In the genomic region with DNA sequence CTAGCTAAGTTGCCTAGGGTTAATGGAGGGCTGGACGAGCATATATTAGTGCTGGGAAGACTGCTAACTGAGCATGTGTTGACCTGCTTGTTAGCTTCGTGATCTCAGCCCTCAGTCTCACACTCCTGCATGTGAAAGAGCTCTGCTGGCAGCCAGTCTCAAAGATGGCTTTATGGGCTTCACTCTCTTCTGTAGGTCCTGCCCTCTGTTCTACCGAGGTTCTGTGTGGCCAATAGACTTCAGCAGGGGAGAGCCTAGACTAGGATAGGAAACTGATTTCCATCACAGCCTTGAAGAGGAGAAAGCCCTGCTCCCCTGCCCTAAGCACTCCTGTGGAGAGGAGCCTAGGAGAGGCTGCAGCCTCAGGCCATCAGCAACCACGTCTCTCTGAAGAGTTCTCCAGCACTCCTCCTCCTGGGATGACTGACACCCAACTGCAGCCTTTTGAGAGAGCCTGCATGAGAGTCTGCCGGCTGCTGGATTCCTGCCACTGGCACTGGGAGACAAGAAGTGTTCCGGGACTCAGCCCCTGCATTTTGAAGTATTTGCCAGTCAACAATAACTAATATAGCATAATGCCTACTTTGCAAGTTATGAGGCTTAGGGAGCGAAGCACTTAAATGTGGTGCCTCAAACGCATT, we compare ENCODE assay signal across 13 mouse cellular contexts.
A peak's percentile ranks its signal among the peaks of the same experiment; 100 is the strongest.
DNase-seq lines count a peak whose midpoint lies in the region; ATAC-seq lines count a peak whose summit lies in the region.
"Had no signal": no experiment of that assay in that cellular context is flagged by ENCODE, and none has a peak within 500 bp of the region (broad histone marks: within the 10 kb centered on the region; RNA-seq: fewer than 3 reads in every experiment).

No protein-coding gene starts in this region.

- DNase-seq in right cerebral cortex, postnatal 4 days, result peak; percentile 41
- DNase-seq in right cerebral cortex, postnatal 14 days, result no peak
- peak; percentile 37 to 40 for DNase-seq in heart, postnatal 36 days
- DNase-seq: embryo, embryonic 11 days; gastrocnemius, postnatal 36 days; kidney, adult 9 months had no signal

- H3K27me3 ChIP-seq in hindbrain, embryonic 12.5 days, result peaks cover 4% of the 10 kb centered on the region; the same call in 1 of the 2 replicates
- H3K27me3 ChIP-seq in hindbrain, embryonic 16.5 days (replicated peaks; ENCODE audit: control insufficient read depth, insufficient read depth, low read length), result no peaks in the 10 kb centered on the region
- H3K27me3 ChIP-seq in intestine, embryonic 15.5 days (replicated peaks), result peaks cover 9% of the 10 kb centered on the region
- H3K27me3 ChIP-seq: forebrain, embryonic 13.5 days had no signal

- no peak overlapping the region for H3K27ac ChIP-seq in hindbrain, embryonic 12.5 days
- H3K27ac ChIP-seq in hindbrain, embryonic 16.5 days (ENCODE audit: low read depth, low read length), result no peak overlapping the region
- H3K27ac ChIP-seq in intestine, embryonic 15.5 days, result no peak overlapping the region
- H3K27ac ChIP-seq: forebrain, embryonic 13.5 days; stomach, embryonic 15.5 days had no signal

- no peak for ATAC-seq in hindbrain, embryonic 12.5 days (ENCODE audit: low FRiP score)
- no peak for ATAC-seq in hindbrain, embryonic 16.5 days
- no peak for ATAC-seq in megakaryocyte progenitor cell, adult 5-6 weeks (replicated peaks; ENCODE audit: poor library complexity)
- ATAC-seq in intestine, embryonic 15.5 days, result no peak
- ATAC-seq: CD4-positive, CD25-positive, alpha-beta regulatory T cell, adult 4 months; forebrain, embryonic 13.5 days had no signal

- peaks cover 18% of the 10 kb centered on the region; the same call in 1 of the 2 replicates for H3K4me1 ChIP-seq in hindbrain, embryonic 12.5 days
- H3K4me1 ChIP-seq in hindbrain, embryonic 16.5 days (ENCODE audit: control insufficient read depth, insufficient read depth, low read depth, low read length), result peaks cover 9% of the 10 kb centered on the region
- H3K4me1 ChIP-seq in intestine, embryonic 15.5 days (replicated peaks), result peaks cover 11% of the 10 kb centered on the region

- WGBS in hindbrain, embryonic 12.5 days, result 56% methylated on average over 8 of the region's 8 CpGs
- 41% methylated on average over 8 of the region's 8 CpGs for WGBS in hindbrain, embryonic 16.5 days
- 62% methylated on average over 8 of the region's 8 CpGs for WGBS in intestine, embryonic 15.5 days

- no peak overlapping the region for H3K4me3 ChIP-seq in hindbrain, embryonic 12.5 days
- no peak overlapping the region for H3K4me3 ChIP-seq in hindbrain, embryonic 16.5 days (ENCODE audit: low read length)
- no peak overlapping the region for H3K4me3 ChIP-seq in intestine, embryonic 15.5 days (replicated peaks)
- H3K4me3 ChIP-seq: forebrain, embryonic 13.5 days; stomach, embryonic 15.5 days had no signal

- H3K4me2 ChIP-seq in hindbrain, embryonic 12.5 days (replicated peaks), result no peak overlapping the region
- no peak overlapping the region for H3K4me2 ChIP-seq in hindbrain, embryonic 16.5 days (ENCODE audit: low read length)
- H3K4me2 ChIP-seq in intestine, embryonic 15.5 days (replicated peaks), result no peak overlapping the region
- H3K4me2 ChIP-seq: forebrain, embryonic 13.5 days; stomach, embryonic 15.5 days had no signal

- H3K9ac ChIP-seq in hindbrain, embryonic 12.5 days, result 0 out of 2 replicates have a peak overlapping the region, but pooled peaks have one; percentile 3
- no peak overlapping the region for H3K9ac ChIP-seq in hindbrain, embryonic 16.5 days (ENCODE audit: low read depth, low read length)
- H3K9ac ChIP-seq in intestine, embryonic 15.5 days, result no peak overlapping the region
- H3K9ac ChIP-seq: forebrain, embryonic 13.5 days; stomach, embryonic 15.5 days had no signal

- H3K9me3 ChIP-seq in hindbrain, embryonic 12.5 days (replicated peaks), result no peaks in the 10 kb centered on the region
- H3K9me3 ChIP-seq in hindbrain, embryonic 16.5 days (ENCODE audit: control insufficient read depth, low read length), result no peaks in the 10 kb centered on the region
- H3K9me3 ChIP-seq in intestine, embryonic 15.5 days, result no peaks in the 10 kb centered on the region
- H3K9me3 ChIP-seq: forebrain, embryonic 13.5 days; stomach, embryonic 15.5 days had no signal

- no peaks in the 10 kb centered on the region for H3K36me3 ChIP-seq in hindbrain, embryonic 12.5 days
- no peaks in the 10 kb centered on the region for H3K36me3 ChIP-seq in hindbrain, embryonic 16.5 days (ENCODE audit: control insufficient read depth, insufficient read depth, low read length)
- H3K36me3 ChIP-seq in intestine, embryonic 15.5 days, result no peaks in the 10 kb centered on the region
- H3K36me3 ChIP-seq: stomach, embryonic 15.5 days had no signal

- intact Hi-C loops in heart, postnatal 36 days (cut with DNase I), result no loop called here
